Mouse (Mus musculus) thymus, adult 18-20 months (tissue): ENCODE results near the gene Tspan12.
"Not testable (repeated sequence)": the region's sequence is repeated elsewhere in the genome, so short reads cannot be mapped to it uniquely, and the experiment has no call there.

Source experiments
- DNase-seq, 2 experiments: peaks; one replicate each; pipeline ENCODE4 v3.0.0; 2022; ENCODE audit warnings: mixed read lengths in 2 of 2

Gene Tspan12

DNA sequence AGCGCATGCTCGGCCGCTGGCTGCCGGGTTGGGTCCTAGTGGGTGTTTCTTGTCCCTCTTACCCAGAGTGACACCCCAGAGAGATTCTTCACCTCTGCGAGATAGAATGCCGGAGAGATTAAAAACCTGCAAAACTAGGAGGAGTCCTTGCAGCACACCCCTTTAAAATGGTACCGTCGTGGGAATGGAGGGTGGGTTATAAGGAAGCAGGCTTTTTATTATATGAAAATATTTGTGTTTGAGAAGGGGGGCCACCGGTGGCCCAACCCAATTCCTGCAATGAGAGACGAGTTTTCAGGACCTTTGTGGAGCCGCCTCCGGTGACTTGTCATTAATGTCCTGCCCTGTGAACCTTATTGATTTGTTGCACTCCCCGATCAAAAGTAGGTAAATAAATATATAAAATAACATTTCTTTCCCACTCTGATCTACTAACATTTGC is at the start of gene Tspan12:
TSS of gene Tspan12 (minus strand) at position 172 of the 442 bp plus-strand sequence.
- DNase-seq = no peak

DNA sequence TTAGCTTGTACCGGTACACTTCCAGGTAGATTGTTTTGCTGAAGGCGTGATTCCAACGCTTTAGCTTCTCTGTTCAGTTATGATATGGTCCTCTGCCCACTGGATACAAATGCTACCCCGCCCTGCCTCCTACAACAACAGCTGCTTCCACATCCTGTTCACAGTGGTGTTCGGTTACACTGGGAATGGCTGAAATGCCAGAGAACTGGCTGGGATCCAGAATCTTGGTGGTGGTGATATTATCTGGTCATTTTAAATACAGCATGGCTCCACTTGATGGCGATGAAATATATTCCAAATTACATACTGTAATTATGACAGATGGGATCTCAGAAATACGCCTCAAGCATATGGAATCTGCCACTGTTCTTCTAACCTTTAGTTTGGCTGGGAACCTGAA is 42.1 kb upstream of the Tspan12 start:
- no peak for DNase-seq

DNA sequence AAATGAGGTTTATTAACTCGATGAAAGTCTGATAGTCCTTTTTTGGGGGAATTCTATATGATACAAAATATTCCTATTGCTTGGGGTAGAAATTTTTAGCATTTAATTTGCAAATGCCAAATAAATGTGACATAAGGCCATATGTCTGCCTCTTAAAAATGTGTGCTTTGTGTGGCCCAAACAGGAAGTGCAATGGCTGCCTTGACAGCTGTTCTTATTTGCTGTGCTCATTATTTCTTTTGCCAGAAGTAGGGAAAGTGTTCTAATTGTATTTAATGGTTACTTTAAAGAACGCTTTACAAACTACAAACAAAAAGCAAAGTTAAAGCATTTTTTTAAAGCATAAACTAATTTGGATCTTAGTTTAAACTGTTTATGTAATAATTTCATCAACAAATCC is 36.8 kb upstream of the Tspan12 start:
- no peak for DNase-seq

DNA sequence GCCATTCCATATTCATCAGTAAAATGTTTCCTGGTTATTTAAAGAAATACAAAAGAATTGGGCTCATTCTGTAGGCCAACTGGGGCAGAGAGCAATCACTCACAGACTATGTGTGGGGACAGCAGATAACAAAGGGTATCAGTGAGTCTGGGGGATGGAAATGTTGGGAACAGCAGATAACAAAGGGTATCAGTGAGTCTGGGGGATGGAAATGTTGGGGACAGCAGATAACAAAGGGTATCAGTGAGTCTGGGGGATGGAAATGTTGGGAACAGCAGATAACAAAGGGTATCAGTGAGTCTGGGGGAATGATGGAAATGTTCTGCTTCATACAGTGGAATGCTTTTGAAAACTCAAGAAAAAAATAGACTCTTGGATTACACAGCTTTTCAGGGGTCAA is 35.7 kb upstream of the Tspan12 start:
- DNase-seq = not testable (repeated sequence)

- no peak for DNase-seq
These were observed 27.2 kb upstream of the Tspan12 start for GRCm38 (mm10) chr6:21879496-21879895.

DNA sequence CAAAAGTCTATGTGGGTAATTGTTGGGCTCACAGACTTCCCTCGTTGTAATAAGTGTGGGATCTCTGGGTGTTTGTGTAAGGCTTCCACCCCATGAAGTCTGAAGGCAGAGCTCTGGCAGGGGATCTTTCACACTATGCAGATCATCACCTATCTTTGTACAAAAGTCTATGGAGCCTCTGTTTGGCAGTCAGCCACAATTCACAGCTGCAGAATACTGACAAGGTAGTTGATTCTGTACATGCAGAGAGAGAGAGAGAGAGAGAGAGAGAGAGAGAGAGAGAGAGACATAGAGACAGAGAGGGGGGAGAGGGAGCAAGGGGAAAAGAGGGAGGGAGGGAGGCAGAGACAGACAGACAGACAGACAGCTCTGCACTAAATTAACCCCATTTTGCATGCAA is 15.0 kb upstream of the Tspan12 start:
- no peak for DNase-seq

DNA sequence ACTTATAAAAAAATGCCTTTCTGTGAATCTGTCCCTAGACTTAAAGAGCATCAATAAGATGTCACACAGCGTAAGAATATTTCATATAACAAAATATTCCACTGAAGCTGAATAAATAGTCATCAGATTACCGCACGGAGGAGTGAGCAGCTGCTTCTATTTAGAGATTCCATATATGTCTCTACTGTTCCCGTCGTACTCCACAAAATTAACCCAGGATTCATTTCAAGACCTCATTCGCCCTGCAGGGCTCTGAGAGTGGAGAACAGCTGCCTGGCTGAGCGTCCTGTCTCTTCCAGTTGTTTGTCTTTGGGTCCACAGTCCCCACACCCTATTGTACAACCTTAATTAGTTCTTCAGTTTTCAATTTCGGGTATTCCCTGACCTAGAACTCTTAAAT is 11.9 kb upstream of the Tspan12 start:
- no peak for DNase-seq

GRCm38 (mm10) chr6:21863561-21863960 is 11.2 kb upstream of the Tspan12 start:
- DNase-seq = no peak

- DNase-seq = no peak
These were observed 9.0 kb upstream of the Tspan12 start for GRCm38 (mm10) chr6:21861316-21861715.

DNA sequence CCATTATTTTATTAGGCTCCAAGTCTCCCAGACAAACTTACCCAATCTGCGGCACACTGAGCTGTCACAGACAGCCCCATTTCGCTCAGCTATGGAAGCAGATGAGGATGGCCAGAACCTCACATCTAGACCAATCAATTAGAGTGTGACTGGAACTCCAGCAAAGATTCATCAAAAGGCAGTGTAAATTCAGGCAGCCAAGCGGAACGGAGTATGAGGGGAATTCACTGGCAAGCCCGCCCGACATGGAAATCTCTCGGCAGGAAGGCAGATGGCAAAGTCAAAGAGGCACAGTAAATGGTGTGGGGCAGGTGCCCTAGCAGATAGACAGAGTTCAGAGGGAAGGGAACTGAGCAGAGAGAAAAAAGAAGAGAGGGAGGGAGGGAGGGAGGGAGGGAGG is 5.5 kb upstream of the Tspan12 start:
- DNase-seq = no peak

- DNase-seq = no peak
These were observed 3.6 kb upstream of the Tspan12 start for GRCm38 (mm10) chr6:21855921-21856320.

DNA sequence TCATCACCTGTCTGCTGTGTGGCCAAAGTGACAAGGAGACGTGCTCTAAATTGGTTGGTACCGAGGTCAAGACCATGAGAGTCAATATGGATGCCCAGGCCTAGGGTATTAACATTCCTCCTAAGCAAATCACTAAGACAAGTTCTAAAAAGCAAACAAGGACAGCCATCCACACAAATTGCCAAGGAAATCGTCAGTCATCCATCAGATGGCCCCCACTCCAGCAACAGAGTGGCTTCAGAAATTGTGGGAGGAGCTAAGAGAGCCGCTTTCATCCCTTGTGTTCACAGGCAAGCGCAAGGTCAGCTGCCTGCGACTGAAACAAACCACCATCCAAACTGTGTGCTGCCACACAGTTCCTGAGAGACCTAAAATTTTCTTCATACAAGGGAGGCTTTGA is 1.0 kb upstream of the Tspan12 start:
- DNase-seq = no peak

DNA sequence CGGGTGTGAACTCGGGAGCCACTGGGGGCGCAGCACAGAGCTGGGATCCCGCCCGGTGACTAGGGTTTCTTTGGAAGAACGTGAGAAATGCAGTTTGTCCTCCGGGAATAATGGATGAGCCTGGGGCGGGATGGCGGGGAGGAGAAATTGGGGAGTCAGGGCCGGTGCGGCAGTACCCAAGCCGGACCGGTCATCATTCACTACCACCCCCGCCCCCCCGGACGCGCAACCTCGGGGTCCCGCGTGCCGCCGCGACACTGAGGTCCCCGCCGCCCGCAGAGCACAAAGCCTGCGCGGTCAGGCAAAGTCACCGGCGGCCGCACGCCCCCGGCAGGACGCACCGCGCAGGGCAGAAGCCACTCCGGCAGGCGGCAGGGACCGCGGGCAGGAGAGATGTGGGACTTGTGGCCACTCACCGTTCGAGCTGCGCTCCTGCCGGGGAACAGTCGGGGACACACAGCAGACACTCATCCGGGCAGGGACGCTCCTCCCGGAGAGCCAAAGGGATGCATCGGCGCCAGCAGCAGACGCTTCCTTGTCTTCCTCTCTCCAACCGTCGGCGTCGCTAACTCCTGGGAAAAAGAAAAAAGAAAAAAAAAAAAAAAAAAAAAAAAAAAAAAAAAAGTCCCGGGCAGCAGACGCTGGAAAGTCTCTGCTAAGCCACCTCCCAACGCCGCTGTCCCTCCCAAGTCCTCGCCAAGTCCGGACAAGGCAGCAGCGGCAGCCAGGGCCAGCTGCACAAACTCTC is 545 bp downstream of the Tspan12 start:
- peak in 1 of 2 experiments; percentile 4 for DNase-seq

DNA sequence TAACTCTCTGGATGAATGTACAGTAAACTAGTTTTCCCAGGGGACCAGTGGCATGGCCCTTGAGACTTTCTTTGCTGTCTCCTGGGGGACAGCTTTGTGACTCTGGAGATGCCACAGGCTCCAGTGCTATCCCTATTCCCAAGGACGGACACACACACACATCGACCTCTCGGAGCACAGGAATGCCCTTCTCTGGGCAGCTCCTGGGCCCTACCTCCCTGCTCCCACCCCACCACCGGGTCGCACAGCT is 1.0 kb downstream of the Tspan12 start:
- DNase-seq = no peak

DNA sequence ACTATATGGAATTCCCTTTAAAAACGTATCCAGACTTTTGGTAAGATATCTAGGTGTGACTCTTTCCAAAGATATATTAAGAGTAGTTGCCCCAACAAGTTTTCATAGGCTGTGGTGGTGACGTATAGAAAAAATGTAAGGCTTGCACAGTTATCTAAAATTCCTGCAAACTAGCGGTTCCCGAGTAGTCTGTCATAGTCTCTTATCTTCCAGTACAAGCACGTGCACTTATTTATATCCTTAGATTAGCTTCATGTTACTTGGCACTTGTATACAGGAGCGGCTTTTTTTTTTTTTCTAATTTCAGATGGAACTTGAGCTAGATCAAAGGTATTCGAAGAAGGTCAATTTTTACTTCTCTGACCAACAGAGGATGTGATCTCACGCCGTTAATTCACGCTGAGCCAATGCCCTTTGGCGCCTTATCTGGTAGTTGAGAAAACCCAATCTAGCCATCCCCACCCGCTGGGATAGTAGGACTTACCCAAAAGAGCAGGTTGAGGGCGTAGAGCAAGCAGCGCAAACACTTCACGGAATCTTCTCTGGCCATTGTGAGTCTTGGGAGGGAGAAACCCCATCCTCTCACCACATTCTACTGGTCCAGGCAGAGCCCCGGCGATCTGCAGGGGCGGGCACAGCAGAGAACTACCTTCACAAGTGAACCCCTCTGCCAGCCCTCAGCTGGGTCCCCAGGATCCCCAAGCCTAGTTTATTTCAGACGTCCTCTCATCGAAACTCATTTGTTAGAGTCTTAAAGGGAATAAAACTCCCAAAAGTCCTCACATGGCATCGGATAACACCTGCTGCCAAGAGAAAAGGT is 1.6 kb downstream of the Tspan12 start:
- DNase-seq = no peak

DNA sequence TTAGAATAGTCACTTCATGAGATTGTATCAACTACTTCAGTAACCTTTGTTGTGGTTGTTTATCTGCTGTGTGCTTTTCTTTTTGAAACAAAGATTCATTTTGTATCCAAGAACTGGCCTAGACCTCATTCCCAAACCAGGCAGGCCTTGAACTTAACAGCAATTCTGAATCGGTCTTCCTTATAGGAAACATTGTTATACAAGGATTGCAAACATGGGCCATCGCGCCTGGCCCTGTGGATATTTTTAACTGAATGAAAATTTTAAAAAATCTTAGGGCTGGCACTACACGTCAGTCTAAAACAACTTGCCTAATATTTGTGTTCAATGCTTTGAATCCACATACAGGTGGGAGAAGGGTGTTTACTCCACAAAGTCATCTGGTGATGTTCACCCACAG is 3.5 kb downstream of the Tspan12 start:
- DNase-seq = no peak

DNA sequence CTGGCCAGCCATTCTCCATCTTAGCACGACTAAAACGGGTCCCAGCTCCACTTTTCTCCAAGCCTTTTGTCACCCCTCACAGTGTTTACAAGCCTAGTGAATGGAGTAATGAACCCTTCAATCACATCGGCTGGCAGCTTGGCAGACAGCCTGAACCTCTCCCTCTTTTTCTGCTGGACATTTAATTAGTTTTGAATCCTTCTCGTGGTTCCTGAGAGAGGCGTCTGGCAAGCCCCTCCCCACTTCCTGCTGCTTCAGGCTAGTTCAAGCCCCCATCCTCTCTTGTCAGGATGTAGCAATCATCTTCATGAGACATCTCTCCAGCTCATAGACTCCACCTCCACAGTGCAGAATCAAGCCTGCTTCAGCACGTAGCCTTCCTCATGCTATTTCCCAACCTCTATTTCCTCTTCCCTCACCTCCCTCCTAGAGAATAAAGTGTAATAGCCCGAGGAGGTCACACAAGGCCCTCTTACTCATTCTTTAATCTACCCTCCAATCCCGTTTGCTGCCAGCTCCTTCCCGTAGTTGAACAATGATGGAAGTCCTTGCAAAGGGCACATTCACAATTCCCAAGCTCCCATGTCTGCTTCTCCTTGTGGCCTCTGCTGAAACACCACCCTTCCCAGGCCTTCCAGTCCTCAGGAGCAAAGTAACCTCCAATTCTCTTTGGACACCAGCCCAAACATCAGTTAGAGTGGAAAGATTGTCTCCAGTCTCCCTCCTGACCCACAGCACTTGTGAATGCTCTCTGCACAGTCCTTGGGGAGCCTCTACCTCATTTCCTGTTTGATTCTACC is 12.1 kb downstream of the Tspan12 start:
- no peak for DNase-seq

DNA sequence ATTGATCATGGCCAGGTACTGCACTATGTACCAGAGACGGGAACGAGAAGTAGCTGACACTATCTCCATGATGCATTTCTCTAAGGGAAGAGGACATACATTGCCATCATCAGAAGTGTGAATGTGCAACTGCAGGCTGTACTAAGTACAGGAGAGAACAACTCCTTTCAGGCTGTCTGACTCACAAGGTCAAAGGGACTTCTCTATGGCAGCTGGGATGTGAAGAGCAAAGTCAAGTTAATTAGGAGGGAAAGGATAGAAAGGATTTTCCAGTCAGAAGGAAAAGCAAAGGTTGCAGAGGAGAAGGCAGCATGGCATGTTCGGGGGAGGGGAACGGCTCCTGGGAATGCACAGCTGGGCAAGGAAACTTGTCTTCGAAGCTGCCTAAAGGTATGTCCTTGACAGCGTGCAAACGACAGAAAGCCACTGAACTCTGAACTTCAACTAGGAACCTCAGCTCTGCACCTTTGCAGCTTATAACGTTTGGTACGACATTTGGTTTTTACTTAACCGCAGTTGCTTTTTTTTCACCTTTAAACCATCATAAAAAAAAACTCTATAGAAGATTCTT is 13.0 kb downstream of the Tspan12 start:
- DNase-seq = no peak

GRCm38 (mm10) chr6:21833531-21833930 is 18.8 kb downstream of the Tspan12 start:
- DNase-seq = no peak

- no peak for DNase-seq
These were observed 20.4 kb downstream of the Tspan12 start for GRCm38 (mm10) chr6:21831871-21832270.

GRCm38 (mm10) chr6:21830931-21831330 is 21.4 kb downstream of the Tspan12 start:
- no peak for DNase-seq

DNA sequence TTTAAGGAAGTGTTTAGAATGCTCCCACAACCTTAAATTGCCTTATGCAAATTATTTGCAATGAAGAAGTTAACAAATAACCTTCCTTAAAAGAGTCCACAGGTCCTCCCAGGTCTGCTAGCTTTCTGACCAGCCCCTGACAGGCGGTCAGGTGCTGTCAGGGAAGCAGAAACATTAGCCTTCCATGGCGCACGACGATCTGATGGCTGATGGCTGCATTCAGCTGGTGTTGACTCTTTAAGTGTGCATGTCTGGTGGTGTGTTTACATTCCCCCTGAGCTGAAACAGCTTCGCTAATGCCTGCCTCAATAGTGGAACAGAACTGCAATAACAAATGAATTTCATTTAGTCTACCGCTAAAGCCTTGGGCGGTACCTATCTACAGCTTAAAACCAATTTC is 22.4 kb downstream of the Tspan12 start:
- DNase-seq = no peak

DNA sequence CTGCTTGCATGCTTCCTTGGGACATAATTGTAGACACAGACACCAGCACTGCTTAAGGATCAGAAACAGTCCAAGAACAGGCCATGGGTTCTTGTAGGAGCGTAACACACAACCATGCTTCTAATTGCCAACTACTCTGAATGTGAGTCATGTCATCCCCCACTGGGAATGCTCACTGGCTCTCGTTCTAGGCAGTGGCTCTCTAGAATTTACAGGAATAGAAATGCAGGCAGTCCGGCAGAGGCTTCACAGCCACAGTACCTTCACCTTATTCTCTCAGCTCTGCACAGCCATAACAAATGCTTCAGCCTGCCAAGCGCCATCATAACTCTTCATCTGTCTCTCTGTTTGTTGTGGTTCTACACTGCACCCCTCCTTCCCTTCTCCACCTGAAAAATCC is 23.9 kb downstream of the Tspan12 start:
- no peak for DNase-seq
